Mouse (Mus musculus) kidney, embryonic 14.5 days (tissue): Measurements from ENCODE around the gene Slc26a5. TPM values are rescaled to one million over a fixed set of nuclear protein-coding genes. Genes with fewer than 3 reads are reported as not detected.

Source experiments
- ATAC-seq: fragments of 200-750 bp; cut with Nextera tagmentation; 2 replicates; pipeline ENCODE4 v1.8.0; 2017; ENCODE audit warnings: moderate number of reproducible peaks, mild to moderate bottlenecking, moderate TSS enrichment, moderate library complexity; ENCODE audit not compliant: low FRiP score, low TSS enrichment
- H3K27ac ChIP-seq: fragments of 300-500 bp; sonication (generic); 2 replicates; pipeline ENCODE4 v1.5.1; 2014; ENCODE audit warnings: low read depth, mild to moderate bottlenecking, low read length, moderate library complexity, mixed read lengths
- H3K27me3 ChIP-seq: fragments of 300-500 bp; sonication (generic); 2 replicates; pipeline ENCODE4 v1.6.1; 2014; ENCODE audit warnings: mild to moderate bottlenecking, low read length; ENCODE audit not compliant: control insufficient read depth, insufficient read depth
- H3K36me3 ChIP-seq: fragments of 300-500 bp; sonication (generic); 2 replicates; pipeline ENCODE4 v1.6.1; 2014; ENCODE audit warnings: low read length, mixed read lengths; ENCODE audit not compliant: control insufficient read depth, insufficient read depth
- H3K4me1 ChIP-seq: fragments of 300-500 bp; sonication (generic); 2 replicates; pipeline ENCODE4 v1.6.1; 2014; ENCODE audit warnings: low read length, mixed read lengths; ENCODE audit not compliant: control insufficient read depth, insufficient read depth
- H3K4me2 ChIP-seq: fragments of 300-500 bp; sonication (generic); replicated peaks from 2 replicates; pipeline ENCODE4 v1.6.1; 2014; ENCODE audit warnings: low read depth, mild to moderate bottlenecking, low read length
- H3K4me3 ChIP-seq: fragments of 300-500 bp; sonication (generic); 2 replicates; pipeline ENCODE4 v1.5.1; 2014; ENCODE audit warnings: mild to moderate bottlenecking, low read length
- H3K9ac ChIP-seq: fragments of 300-500 bp; sonication (generic); 2 replicates; pipeline ENCODE4 v1.6.1; 2014; ENCODE audit warnings: low read depth, mild to moderate bottlenecking, low read length, moderate library complexity
- H3K9me3 ChIP-seq: fragments of 300-500 bp; sonication (generic); 2 replicates; pipeline ENCODE4 v1.6.1; 2016; ENCODE audit warnings: low read length; ENCODE audit not compliant: control insufficient read depth
- WGBS: fragments of 180-500 bp; shearing (Covaris S2); extraction: QIAGEN DNeasy Blood & Tissue Kit; methylation state at CpG from one replicate; pipeline ENCODE4 v1.1.7; 2014; 5-methylcytosine and 5-hydroxymethylcytosine counted together
- polyA plus RNA-seq: library from polyadenylated mRNA; unstranded; fragments of >200 nt; fragmentation: Nextera tagmentation; extraction: Ambion mirVana; gene quantifications from 2 replicates; pipeline ENCODE4 v1.2.1, GENCODE M21; 2014

Slc26a5 gene
- polyA plus RNA-seq, 1 experiment from 2014 or later = not detected

GRCm38 (mm10) chr5:21789061-21789460 is 76.3 kb downstream of the Slc26a5 start:
- no peak overlapping the region for H3K4me2 ChIP-seq
- H3K9me3 ChIP-seq = no peaks in the 10 kb centered on the region
- H3K4me1 ChIP-seq = peaks cover 9% of the 10 kb centered on the region; the same call in 1 of the 2 replicates
- no peak for ATAC-seq
- peaks cover 4% of the 10 kb centered on the region; the same call in 1 of the 2 replicates for H3K36me3 ChIP-seq
- H3K27ac ChIP-seq = no peak overlapping the region
- H3K4me3 ChIP-seq = no peak overlapping the region
- no peak overlapping the region for H3K9ac ChIP-seq
- H3K27me3 ChIP-seq = no peaks in the 10 kb centered on the region
- WGBS = 43% methylated on average over 5 of the region's 5 CpGs

DNA sequence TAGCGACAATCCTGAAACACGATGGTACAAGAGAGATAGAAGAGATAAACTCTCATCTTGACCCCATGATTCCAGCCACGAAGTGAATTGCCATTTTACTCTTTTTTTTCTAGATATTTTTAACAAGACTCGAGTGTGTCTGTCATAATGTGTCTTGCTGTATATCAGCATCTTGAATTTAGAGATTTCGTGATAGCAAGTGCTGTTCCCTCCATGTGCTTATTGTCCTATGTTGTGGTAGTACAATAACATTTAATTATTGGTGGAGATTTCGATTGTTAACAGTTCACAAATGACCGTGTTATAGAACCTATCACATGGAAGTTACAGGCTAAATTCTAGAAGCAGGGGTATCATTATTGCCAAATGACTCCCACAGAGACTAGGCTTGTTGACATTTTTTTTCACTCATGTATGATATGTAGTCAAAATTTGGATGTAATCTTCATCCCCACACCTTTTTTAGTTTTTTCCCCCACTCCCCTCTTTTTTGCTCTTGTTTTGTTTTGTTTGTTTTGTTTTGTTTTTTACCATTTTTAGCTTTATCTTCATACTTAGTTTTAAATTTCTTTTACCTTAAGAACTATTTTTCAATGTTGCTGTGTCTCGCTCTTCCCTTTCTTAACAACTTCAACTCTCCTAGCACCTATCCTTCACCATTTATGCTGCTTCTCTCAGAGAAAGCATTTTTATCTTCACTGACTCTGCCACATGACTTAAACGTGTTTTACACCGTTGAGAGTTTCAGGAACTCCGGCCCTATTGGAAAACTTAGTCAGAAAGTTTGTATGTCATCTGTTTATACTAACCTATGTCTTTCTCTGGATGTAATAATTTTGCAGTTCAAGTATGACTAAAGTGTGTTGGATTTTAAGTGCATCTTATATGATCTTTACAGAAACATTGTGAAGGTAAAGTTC is 78.0 kb downstream of the Slc26a5 start:
- H3K4me1 ChIP-seq = peaks cover 9% of the 10 kb centered on the region; the same call in 1 of the 2 replicates
- H3K27me3 ChIP-seq = no peaks in the 10 kb centered on the region
- no peak overlapping the region; the same call in 1 of the 2 replicates for H3K27ac ChIP-seq
- peaks cover 10% of the 10 kb centered on the region; the same call in 1 of the 2 replicates for H3K36me3 ChIP-seq
- H3K9me3 ChIP-seq = no peaks in the 10 kb centered on the region
- 37% methylated on average over 11 of the region's 11 CpGs for WGBS
- peak overlapping the region; percentile 71 for H3K4me2 ChIP-seq
- H3K4me3 ChIP-seq = peak overlapping the region; percentile 62
- peak overlapping the region; percentile 77 for H3K9ac ChIP-seq
- ATAC-seq = no peak

DNA sequence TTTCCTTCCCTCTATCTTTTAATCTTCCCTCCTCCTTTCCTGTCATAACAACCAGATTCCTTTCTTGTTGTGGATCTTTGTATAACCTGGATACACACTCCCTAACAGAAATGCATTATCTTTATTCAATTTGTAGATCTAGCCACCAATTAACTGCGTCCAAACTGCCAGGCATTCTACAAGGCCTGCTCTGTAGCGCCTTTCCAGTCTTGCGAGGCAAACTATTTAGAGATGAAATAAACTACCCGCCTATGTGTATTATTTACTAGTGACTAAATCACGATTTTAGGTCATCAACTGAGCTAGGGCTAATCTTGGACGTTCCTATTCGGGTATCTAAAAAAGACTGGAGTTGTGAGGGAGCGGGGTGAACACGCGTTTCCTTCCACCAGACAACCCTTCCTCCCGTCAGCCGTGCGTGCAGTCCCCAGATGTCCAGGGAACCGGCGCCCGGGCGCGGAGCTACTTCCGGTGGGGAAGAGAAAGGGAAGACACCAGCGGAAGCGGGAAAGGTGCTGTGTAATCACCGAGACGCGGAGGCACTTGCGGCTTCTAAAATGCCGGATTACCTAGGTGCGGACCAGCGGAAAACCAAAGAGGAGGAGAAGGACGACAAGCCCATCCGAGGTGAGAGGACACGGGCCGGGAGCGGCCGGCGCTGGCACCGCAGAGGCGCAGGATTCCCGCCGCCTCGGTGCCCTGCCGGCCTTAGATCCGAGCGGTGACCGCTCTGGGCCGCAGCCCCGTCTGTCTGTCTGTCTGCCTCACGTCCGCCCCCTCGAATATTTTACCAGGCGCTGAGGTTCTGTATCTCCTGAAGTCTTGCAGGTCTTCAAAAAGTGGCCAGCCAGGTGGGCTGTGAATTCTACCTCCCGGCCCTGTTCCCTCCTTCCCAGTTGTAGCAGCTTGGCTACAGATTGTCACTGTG is 78.9 kb downstream of the Slc26a5 start:
- 2% methylated on average over 51 of the region's 51 CpGs for WGBS
- H3K4me3 ChIP-seq = peak overlapping the region; percentile 62
- H3K9ac ChIP-seq = peak overlapping the region; percentile 77
- peak overlapping the region; percentile 8 for H3K27ac ChIP-seq
- H3K9me3 ChIP-seq = no peaks in the 10 kb centered on the region
- H3K4me1 ChIP-seq = peaks cover 9% of the 10 kb centered on the region; the same call in 1 of the 2 replicates
- peak; percentile 85 for ATAC-seq
- peaks cover 19% of the 10 kb centered on the region for H3K36me3 ChIP-seq
- H3K27me3 ChIP-seq = no peaks in the 10 kb centered on the region
- H3K4me2 ChIP-seq = peak overlapping the region; percentile 71

- Histone ChIP-seq H3K27ac (no peak overlapping the region), H3K27me3 (no peaks in the 10 kb centered on the region)
These were observed 79.6 kb downstream of the Slc26a5 start for GRCm38 (mm10) chr5:21785776-21786175.

GRCm38 (mm10) chr5:21785053-21785452 is 80.4 kb downstream of the Slc26a5 start, which contains the start of the genes Dnajc2 and Psmc2:
TSS of gene Dnajc2 (minus strand) at chr5:21785251.
TSS of gene Psmc2 (plus strand) at chr5:21785283.
- Histone ChIP-seq H3K27me3 (no peaks in the 10 kb centered on the region), H3K9ac (peak within 1 kb of the TSS; percentile 77), H3K4me3 (peak within 1 kb of the TSS; percentile 95), H3K4me2 (peak within 1 kb of the TSS; percentile 94), H3K4me1 (peaks cover 9% of the 10 kb centered on the region; the same call in 1 of the 2 replicates), H3K36me3 (peaks cover 30% of the 10 kb centered on the region), H3K9me3 (no peaks in the 10 kb centered on the region), H3K27ac (peak within 1 kb of the TSS; percentile 61)
- under 1% methylated on average over 37 of the region's 37 CpGs for WGBS
- peak; percentile 95 for ATAC-seq

More at GRCm38 (mm10) chr5:21785776-21786175, 79.6 kb downstream of the Slc26a5 start:
- WGBS = 75% methylated on average over 7 of the region's 7 CpGs
- no peak for ATAC-seq
- H3K4me3 ChIP-seq = no peak overlapping the region
- H3K4me2 ChIP-seq = peak overlapping the region; percentile 71; the same call in 1 of the 2 replicates
- no peak overlapping the region for H3K9ac ChIP-seq
- no peaks in the 10 kb centered on the region for H3K9me3 ChIP-seq
- peaks cover 9% of the 10 kb centered on the region; the same call in 1 of the 2 replicates for H3K4me1 ChIP-seq
- H3K36me3 ChIP-seq = peaks cover 24% of the 10 kb centered on the region

GRCm38 (mm10) chr5:21784161-21785052 is 81.0 kb downstream of the Slc26a5 start:
- Histone ChIP-seq H3K4me1 (peaks cover 9% of the 10 kb centered on the region; the same call in 1 of the 2 replicates), H3K4me3 (peak overlapping the region; percentile 95), H3K36me3 (peaks cover 36% of the 10 kb centered on the region), H3K9me3 (no peaks in the 10 kb centered on the region), H3K27ac (peak overlapping the region; percentile 61; the same call in 1 of the 2 replicates), H3K9ac (peak overlapping the region; percentile 76), H3K27me3 (no peaks in the 10 kb centered on the region), H3K4me2 (peak overlapping the region; percentile 94)
- under 1% methylated on average over 48 of the region's 51 CpGs for WGBS
- peak; percentile 84; the same call in 1 of the 2 replicates for ATAC-seq

DNA sequence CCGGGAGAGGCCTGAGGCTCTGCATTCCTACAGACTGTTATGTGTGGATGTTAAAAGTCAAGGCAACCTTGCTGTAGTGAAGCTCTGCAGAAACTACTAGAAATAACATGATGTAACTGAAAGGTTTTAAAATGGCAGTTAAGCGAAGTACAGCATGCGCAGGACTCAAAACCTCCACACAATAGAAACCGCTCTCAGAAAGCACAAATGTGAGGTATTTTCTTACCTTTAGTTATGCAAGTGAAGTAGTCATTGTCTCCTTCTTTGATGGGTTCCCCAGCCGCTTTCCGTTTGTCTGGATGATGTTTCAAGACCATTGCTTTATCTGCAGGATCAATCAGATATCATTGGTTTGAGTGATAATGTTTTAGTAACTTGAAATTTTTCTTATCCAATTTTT is 88.9 kb downstream of the Slc26a5 start:
- H3K4me2 ChIP-seq = no peak overlapping the region
- no peaks in the 10 kb centered on the region for H3K9me3 ChIP-seq
- H3K4me3 ChIP-seq = no peak overlapping the region
- no peaks in the 10 kb centered on the region for H3K27me3 ChIP-seq
- H3K27ac ChIP-seq = no peak overlapping the region
- H3K4me1 ChIP-seq = no peaks in the 10 kb centered on the region
- 89% methylated on average over 6 of the region's 6 CpGs for WGBS
- ATAC-seq = no peak
- no peak overlapping the region for H3K9ac ChIP-seq
- H3K36me3 ChIP-seq = peaks cover 64% of the 10 kb centered on the region

- 89% methylated on average over 6 of the region's 6 CpGs for WGBS
- no peak overlapping the region for H3K9ac ChIP-seq
- no peak overlapping the region for H3K27ac ChIP-seq
- no peak overlapping the region for H3K4me3 ChIP-seq
- H3K4me2 ChIP-seq = no peak overlapping the region
- no peaks in the 10 kb centered on the region for H3K9me3 ChIP-seq
- no peaks in the 10 kb centered on the region for H3K27me3 ChIP-seq
- H3K36me3 ChIP-seq = peaks cover 63% of the 10 kb centered on the region
- ATAC-seq = no peak
- no peaks in the 10 kb centered on the region for H3K4me1 ChIP-seq
These were observed 95.6 kb downstream of the Slc26a5 start for GRCm38 (mm10) chr5:21769841-21770240.
